Mouse (Mus musculus) thymus, adult 2 months (tissue): ENCODE measurements around the gene Nmnat2. TPM values are rescaled to one million over a fixed set of nuclear protein-coding genes. Genes with fewer than 3 reads are reported as not detected.

Experiments
- DNase-seq: peaks from one replicate; pipeline ENCODE4 v3.0.0; 2021
- H3K27ac ChIP-seq: fragments of 200-500 bp; 2 replicates; pipeline ENCODE4 v1.5.1; 2012; ENCODE audit warnings: low read length, control low read depth; ENCODE audit not compliant: control insufficient read depth, insufficient read depth
- H3K27me3 ChIP-seq: fragments of 200-500 bp; 2 replicates; pipeline ENCODE4 v1.6.1; 2012; ENCODE audit warnings: mild to moderate bottlenecking, low read length, moderate library complexity, mixed read lengths; ENCODE audit not compliant: control insufficient read depth, insufficient read depth
- H3K36me3 ChIP-seq: fragments of 200-500 bp; 2 replicates; pipeline ENCODE4 v1.6.1; 2012; ENCODE audit warnings: mild to moderate bottlenecking, low read length, moderate library complexity; ENCODE audit not compliant: control insufficient read depth, insufficient read depth
- H3K4me1 ChIP-seq: fragments of 200-500 bp; replicated peaks from 2 replicates; pipeline ENCODE4 v1.6.1; 2012; ENCODE audit warnings: low read length; ENCODE audit not compliant: control insufficient read depth, insufficient read depth
- H3K4me3 ChIP-seq: fragments of 200-500 bp; 2 replicates; pipeline ENCODE4 v1.5.1; 2012; ENCODE audit warnings: mild to moderate bottlenecking, low read length, control low read depth, moderate library complexity; ENCODE audit not compliant: control insufficient read depth, insufficient read depth
- CTCF ChIP-seq: fragments of 200-500 bp; IDR thresholded peaks from 2 replicates; pipeline ENCODE4 v1.5.1; 2012; ENCODE audit warnings: mild to moderate bottlenecking, control low read depth, low read length, moderate library complexity, borderline replicate concordance; ENCODE audit not compliant: control insufficient read depth, poor library complexity, insufficient read depth; ENCODE audit errors: extremely low read depth
- POLR2A ChIP-seq: fragments of 200-500 bp; IDR thresholded peaks from 2 replicates; pipeline ENCODE4 v1.6.1; 2012; ENCODE audit warnings: mild to moderate bottlenecking, low read length, control low read depth, moderate library complexity; ENCODE audit not compliant: control insufficient read depth, poor library complexity, insufficient read depth; ENCODE audit errors: extremely low read depth
- whole genome bisulfite sequencing: fragments of 180-500 bp; shearing (Covaris S2); methylation state at CpG from one replicate; pipeline ENCODE4 v1.1.7; 2018; 5-methylcytosine and 5-hydroxymethylcytosine counted together
- polyA plus RNA-seq: library from polyadenylated mRNA; depleted of rRNA; stranded (reverse); fragments of >200 nt; gene quantifications from 2 replicates; pipeline ENCODE4 v1.2.3, GENCODE M21; 2012; rRNA removed

The Nmnat2 gene
- 0.66 and 1.1 TPM in 2 replicates for polyA plus RNA-seq

DNA sequence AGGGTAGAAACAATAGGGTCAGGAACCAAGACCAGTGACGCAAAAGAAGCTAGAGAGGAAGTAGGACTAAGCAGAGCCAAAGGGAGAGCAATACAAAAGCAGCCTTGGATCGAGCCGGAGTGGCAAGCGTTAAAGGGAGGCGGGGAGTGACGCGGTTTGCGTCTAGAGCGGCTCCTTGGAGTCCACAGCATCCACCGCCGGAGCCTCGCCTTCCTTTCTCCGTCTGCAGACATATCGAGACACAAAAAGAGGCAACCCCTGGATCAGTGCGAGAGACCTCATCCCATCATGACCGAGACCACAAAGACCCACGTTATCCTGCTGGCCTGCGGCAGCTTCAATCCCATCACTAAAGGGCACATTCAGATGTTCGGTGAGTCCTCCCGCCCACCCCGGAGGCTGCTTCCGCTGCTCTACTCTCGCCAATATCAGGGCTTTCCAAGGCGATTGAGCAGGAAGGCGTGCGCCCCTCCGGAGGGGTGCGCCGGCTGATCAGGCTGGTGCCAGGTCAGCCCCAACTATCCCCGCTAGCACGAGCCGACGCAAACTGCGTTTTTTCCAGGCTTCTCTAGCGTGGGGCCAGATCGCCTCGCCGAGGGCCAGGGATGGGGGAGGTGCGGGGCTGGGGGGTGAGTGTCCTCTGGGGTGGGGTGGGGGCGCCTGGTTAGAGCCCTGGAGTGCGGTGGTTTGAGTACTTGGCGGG lies at the start of gene Nmnat2:
TSS of gene Nmnat2 (plus strand) at position 173 of the 703 bp plus-strand sequence.
- no peak for TF ChIP-seq POLR2A
- TF ChIP-seq CTCF = no peak
- DNase-seq = no peak
- no peaks in the 10 kb centered on the region for H3K36me3 ChIP-seq
- H3K4me1 ChIP-seq = no peaks in the 10 kb centered on the region
- H3K27me3 ChIP-seq = peaks cover 3% of the 10 kb centered on the region; the same call in 1 of the 2 replicates
- no peak within 1 kb of the TSS for H3K27ac ChIP-seq
- 6% methylated on average over 42 of the region's 42 CpGs for WGBS
- no peak within 1 kb of the TSS for H3K4me3 ChIP-seq

DNA sequence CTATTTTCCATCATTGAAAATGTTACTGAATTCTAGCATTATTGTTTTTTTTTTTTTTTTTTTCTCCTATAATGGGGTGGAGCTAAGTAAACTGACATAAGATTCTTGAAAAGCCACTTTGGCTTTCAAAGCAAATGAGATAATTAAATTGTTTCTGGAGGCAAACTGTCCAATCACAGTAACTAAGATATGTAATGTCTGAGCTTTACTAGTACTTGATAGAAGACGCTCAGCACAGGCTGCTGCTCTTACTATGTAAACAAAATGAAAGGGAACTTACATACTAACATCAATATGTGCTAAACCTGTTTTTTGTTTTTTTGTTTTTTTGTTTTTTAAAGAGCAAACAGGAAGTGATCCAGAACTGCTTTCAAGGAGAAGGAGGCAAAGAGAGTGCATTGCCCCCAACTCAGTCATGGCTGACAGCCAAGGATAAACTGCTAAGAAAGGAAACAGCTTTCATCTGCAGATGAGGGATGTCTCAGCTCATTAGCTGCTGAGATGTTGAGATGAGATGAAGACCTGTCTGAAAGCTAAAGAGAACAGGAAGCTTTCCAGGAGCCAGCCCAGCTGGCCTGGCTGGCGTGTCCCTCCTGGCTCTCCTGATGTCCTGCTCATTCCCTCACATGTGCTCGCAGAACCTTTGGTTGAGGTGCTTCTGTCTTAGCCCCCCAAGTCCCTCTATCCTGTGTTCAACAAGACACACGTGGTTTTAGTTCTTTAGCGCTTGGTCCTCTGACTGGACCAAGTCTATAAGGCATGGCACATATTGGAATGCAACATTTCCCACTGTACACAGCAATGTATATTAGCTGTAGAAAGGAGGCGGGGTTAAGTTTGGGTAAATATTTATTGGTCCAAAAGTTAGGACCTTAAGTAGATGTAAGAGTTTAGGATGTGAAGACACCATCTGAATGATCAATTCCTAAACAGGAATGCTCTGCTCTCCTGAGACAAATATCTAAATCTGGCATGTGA lies 41.0 kb upstream of the Nmnat2 start:
- H3K27ac ChIP-seq = no peak overlapping the region
- no peak for DNase-seq
- no peaks in the 10 kb centered on the region for H3K4me1 ChIP-seq
- no peak overlapping the region for H3K4me3 ChIP-seq
- no peaks in the 10 kb centered on the region for H3K36me3 ChIP-seq
- H3K27me3 ChIP-seq = no peaks in the 10 kb centered on the region
- TF ChIP-seq POLR2A (no peak), CTCF (no peak)
- 93% methylated on average over 6 of the region's 6 CpGs for WGBS

DNA sequence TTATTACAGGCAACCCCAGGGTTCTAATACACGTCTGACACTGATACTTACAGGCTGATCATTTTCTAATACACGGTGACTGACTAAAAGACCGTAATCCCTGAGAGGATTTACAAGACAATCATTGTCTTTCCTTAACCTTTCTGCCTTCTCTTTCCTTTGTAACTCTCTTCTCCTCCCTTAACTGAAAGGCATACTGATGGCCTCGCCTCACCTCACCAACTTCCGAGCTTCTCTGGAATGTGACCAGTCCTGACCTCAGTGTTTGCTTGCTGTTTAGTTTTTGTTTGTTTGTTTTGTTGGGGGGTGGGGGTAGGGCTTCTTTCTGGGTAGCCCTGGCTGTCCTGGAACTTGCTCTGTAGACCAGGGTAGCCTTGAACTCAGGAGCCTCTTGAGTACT lies 39.0 kb upstream of the Nmnat2 start:
- H3K27me3 ChIP-seq = no peaks in the 10 kb centered on the region
- no peaks in the 10 kb centered on the region for H3K4me1 ChIP-seq
- no peak for DNase-seq
- no peak overlapping the region for H3K4me3 ChIP-seq
- WGBS = 92% methylated on average over 5 of the region's 5 CpGs
- H3K27ac ChIP-seq = no peak overlapping the region
- no peak for TF ChIP-seq CTCF
- TF ChIP-seq POLR2A = no peak
- no peaks in the 10 kb centered on the region for H3K36me3 ChIP-seq

DNA sequence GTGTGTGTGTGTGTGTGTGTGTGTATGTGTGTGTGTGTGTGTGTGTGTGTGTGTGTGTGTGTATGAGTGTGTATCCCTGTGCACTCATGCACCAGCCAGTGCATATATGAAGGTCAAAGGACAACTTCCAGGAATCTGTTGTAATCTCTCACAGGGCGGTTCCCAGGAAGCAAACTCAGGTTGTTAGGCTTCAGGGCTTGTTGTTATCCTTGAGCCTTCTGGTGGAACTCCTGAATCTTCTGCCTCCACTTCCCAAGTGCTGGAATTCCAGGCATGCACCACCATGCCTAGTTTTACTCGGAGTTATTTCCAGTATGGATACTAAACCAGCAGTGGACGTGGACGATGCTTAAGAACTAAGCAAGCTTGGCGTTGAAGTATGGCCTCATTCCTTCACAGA lies 37.9 kb upstream of the Nmnat2 start:
- TF ChIP-seq POLR2A (no peak), CTCF (no peak)
- 94% methylated on average over 5 of the region's 5 CpGs for WGBS
- H3K4me3 ChIP-seq = no peak overlapping the region

DNA sequence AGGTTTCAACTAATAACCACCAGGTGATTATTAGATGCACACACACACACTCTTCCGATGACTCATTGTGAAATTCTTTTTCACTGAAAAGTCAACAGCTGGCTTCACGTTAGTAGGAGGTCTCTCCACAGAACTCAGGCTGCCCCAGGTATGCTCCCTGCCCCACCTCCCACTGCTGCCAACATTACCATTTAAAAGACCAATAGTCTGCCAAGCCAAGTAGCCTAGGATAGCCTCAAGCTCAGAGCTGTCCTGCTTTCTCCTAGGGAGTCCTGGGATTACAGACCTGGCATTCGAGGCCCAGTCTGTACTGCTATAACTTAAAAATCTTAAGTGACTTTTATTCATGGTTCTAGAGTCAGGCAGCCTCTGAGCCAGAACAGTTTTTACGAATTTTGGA lies 37.2 kb upstream of the Nmnat2 start:
- no peaks in the 10 kb centered on the region for H3K36me3 ChIP-seq
- no peaks in the 10 kb centered on the region for H3K27me3 ChIP-seq
- no peak for DNase-seq
- H3K4me3 ChIP-seq = no peak overlapping the region
- no peaks in the 10 kb centered on the region for H3K4me1 ChIP-seq
- no peak overlapping the region for H3K27ac ChIP-seq
- WGBS = 91% methylated on average over 4 of the region's 4 CpGs
- TF ChIP-seq CTCF (no peak), POLR2A (no peak)

More for the DNA sequence above, 37.9 kb upstream of the Nmnat2 start:
- Histone ChIP-seq H3K36me3 (no peaks in the 10 kb centered on the region), H3K27me3 (no peaks in the 10 kb centered on the region), H3K4me1 (no peaks in the 10 kb centered on the region), H3K27ac (no peak overlapping the region)
- no peak for DNase-seq

DNA sequence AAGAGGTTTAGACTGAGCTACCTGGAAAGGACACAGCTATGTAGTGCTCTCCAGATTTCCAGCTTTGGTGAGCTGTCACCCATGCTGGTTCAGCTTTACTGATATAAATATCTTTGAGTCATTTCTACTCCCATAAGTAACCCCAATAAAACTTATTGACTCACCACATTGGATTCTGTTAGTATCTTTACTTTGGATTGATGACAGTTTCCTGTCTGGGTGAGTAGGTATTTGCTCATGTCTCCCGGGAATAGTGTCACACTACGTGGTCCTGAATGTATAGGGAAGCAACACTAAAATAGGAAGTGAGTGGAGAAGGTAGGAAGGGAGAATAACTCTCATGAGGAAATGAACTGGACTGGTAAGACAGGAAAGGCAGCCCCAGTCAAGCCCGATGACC lies 33.0 kb upstream of the Nmnat2 start:
- TF ChIP-seq CTCF = no peak
- no peak for TF ChIP-seq POLR2A
- DNase-seq = no peak
- no peaks in the 10 kb centered on the region for H3K36me3 ChIP-seq
- H3K4me1 ChIP-seq = no peaks in the 10 kb centered on the region
- no peak overlapping the region for H3K4me3 ChIP-seq
- WGBS = 65% methylated on average over 3 of the region's 3 CpGs
- H3K27me3 ChIP-seq = no peaks in the 10 kb centered on the region
- no peak overlapping the region for H3K27ac ChIP-seq
